13 mouse cellular contexts compared by ENCODE assay signal in genomic region chr4:118059816-118060475, GRCm38 (mm10).
DNase-seq lines count a peak whose midpoint lies in the region; ATAC-seq and TF ChIP-seq lines count a peak whose summit lies in the region.
"Had no signal": no experiment of that assay in that cellular context is flagged by ENCODE, and none has a peak within 500 bp of the region (broad histone marks: within the 10 kb centered on the region; RNA-seq: fewer than 3 reads in every experiment).

No protein-coding gene starts in this region.

- no peaks in the 10 kb centered on the region for H3K27me3 ChIP-seq in lung, postnatal 0 days (replicated peaks; ENCODE audit: insufficient read depth, low read length)
- H3K27me3 ChIP-seq in embryonic facial prominence, embryonic 10.5 days (replicated peaks; ENCODE audit: low read depth, poor library complexity, severe bottlenecking): no peaks in the 10 kb centered on the region
- H3K27me3 ChIP-seq in stomach, embryonic 15.5 days (replicated peaks): no peaks in the 10 kb centered on the region
- H3K27me3 ChIP-seq: liver, embryonic 15.5 days had no signal

- H3K27ac ChIP-seq in lung, postnatal 0 days (ENCODE audit: low read length): peak overlapping the region; percentile 47; the same call in 1 of the 2 replicates
- 0 out of 2 replicates have a peak overlapping the region, but pooled peaks have one; percentile 19 for H3K27ac ChIP-seq in embryonic facial prominence, embryonic 10.5 days (replicated peaks)
- H3K27ac ChIP-seq in stomach, embryonic 15.5 days: peak overlapping the region; percentile 89; the same call in 1 of the 2 replicates
- H3K27ac ChIP-seq: liver, embryonic 15.5 days; midbrain, embryonic 10.5 days had no signal

- H3K9me3 ChIP-seq in lung, postnatal 0 days (ENCODE audit: low read length): no peaks in the 10 kb centered on the region
- no peaks in the 10 kb centered on the region for H3K9me3 ChIP-seq in embryonic facial prominence, embryonic 10.5 days
- no peaks in the 10 kb centered on the region for H3K9me3 ChIP-seq in stomach, embryonic 15.5 days
- H3K9me3 ChIP-seq: liver, embryonic 15.5 days; midbrain, embryonic 10.5 days had no signal

- no peak for ATAC-seq in lung, postnatal 0 days
- ATAC-seq in stomach, embryonic 15.5 days (ENCODE audit: insufficient read depth, low FRiP score, low read depth): no peak

- no peak overlapping the region for H3K4me2 ChIP-seq in lung, postnatal 0 days (replicated peaks; ENCODE audit: low read depth, low read length)
- H3K4me2 ChIP-seq in stomach, embryonic 15.5 days: no peak overlapping the region
- H3K4me2 ChIP-seq: liver, embryonic 15.5 days had no signal

- no peaks in the 10 kb centered on the region for H3K36me3 ChIP-seq in lung, postnatal 0 days (ENCODE audit: insufficient read depth, low read length)
- H3K36me3 ChIP-seq in embryonic facial prominence, embryonic 10.5 days (replicated peaks): no peaks in the 10 kb centered on the region; the same call in 1 of the 2 replicates
- H3K36me3 ChIP-seq in stomach, embryonic 15.5 days: no peaks in the 10 kb centered on the region
- H3K36me3 ChIP-seq: liver, embryonic 15.5 days; midbrain, embryonic 10.5 days had no signal

- peak; percentile 43 for DNase-seq in heart, adult 8-10 months (ENCODE audit: low spot score)
- DNase-seq in heart, postnatal 4 days: no peak
- no peak for DNase-seq in lung, postnatal 0 days (ENCODE audit: low spot score)
- DNase-seq in lung, postnatal 14 days: no peak
- no peak for DNase-seq in embryonic facial prominence, embryonic 10.5 days (ENCODE audit: low spot score)
- no peak for DNase-seq in thymus, postnatal 14 days
- no peak for DNase-seq in thymus, postnatal 0 days (ENCODE audit: low spot score)
- DNase-seq: cerebellum, adult 2 months; kidney, adult 8-10 months had no signal

- 63% methylated on average over 11 of the region's 11 CpGs for WGBS in lung, postnatal 0 days
- WGBS in embryonic facial prominence, embryonic 10.5 days: 57% methylated on average over 11 of the region's 11 CpGs
- 61% methylated on average over 11 of the region's 11 CpGs for WGBS in stomach, embryonic 15.5 days

- no peak for TF ChIP-seq EP300 in lung, postnatal 0 days (IDR thresholded peaks at IDR 0.05)

- no peak for TF ChIP-seq CTCF in lung, postnatal 0 days (IDR thresholded peaks at IDR 0.05)

- no peak overlapping the region for H3K9ac ChIP-seq in lung, postnatal 0 days (replicated peaks; ENCODE audit: low read depth)
- H3K9ac ChIP-seq in stomach, embryonic 15.5 days: no peak overlapping the region
- H3K9ac ChIP-seq: liver, embryonic 15.5 days had no signal

- peaks cover 8% of the 10 kb centered on the region; the same call in 1 of the 2 replicates for H3K4me1 ChIP-seq in lung, postnatal 0 days (ENCODE audit: insufficient read depth, low read depth, low read length)
- H3K4me1 ChIP-seq in embryonic facial prominence, embryonic 10.5 days: peaks cover 39% of the 10 kb centered on the region
- peaks cover 36% of the 10 kb centered on the region for H3K4me1 ChIP-seq in stomach, embryonic 15.5 days

- no peak overlapping the region for H3K4me3 ChIP-seq in lung, postnatal 0 days (ENCODE audit: low read depth, low read length)
- no peak overlapping the region for H3K4me3 ChIP-seq in embryonic facial prominence, embryonic 10.5 days
- no peak overlapping the region for H3K4me3 ChIP-seq in stomach, embryonic 15.5 days (replicated peaks)
- H3K4me3 ChIP-seq: liver, embryonic 15.5 days; midbrain, embryonic 10.5 days; myocyte had no signal

Comparison
In these comparisons a context has a peak if more than half of its experiments do, and no peak if none do; other contexts are left out.
1. H3K27ac ChIP-seq: peak in every context shown above with its lines; median percentile 89 in stomach, embryonic 15.5 days; 47 in lung, postnatal 0 days; 19 in embryonic facial prominence, embryonic 10.5 days.